Mouse (Mus musculus): ENCODE results near the gene Catsperz.

Catsperz gene

DNA sequence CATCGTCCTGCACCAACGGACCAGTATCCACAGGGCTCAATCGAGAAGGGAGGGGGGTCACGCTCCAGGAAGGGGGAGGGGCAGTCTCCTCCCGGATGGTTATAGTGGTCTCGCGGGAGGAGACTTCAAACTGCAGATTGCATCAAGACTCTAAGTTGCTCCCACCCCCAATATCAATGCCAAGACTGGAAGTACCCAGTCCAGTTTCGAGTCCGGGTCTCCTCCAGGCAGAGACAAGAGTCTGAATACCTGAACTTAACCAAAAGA lies at the start of gene Catsperz:
Gene Catsperz (minus strand): TSS at position 74 of the 267 bp plus-strand sequence.
- no peak for DNase-seq

DNA sequence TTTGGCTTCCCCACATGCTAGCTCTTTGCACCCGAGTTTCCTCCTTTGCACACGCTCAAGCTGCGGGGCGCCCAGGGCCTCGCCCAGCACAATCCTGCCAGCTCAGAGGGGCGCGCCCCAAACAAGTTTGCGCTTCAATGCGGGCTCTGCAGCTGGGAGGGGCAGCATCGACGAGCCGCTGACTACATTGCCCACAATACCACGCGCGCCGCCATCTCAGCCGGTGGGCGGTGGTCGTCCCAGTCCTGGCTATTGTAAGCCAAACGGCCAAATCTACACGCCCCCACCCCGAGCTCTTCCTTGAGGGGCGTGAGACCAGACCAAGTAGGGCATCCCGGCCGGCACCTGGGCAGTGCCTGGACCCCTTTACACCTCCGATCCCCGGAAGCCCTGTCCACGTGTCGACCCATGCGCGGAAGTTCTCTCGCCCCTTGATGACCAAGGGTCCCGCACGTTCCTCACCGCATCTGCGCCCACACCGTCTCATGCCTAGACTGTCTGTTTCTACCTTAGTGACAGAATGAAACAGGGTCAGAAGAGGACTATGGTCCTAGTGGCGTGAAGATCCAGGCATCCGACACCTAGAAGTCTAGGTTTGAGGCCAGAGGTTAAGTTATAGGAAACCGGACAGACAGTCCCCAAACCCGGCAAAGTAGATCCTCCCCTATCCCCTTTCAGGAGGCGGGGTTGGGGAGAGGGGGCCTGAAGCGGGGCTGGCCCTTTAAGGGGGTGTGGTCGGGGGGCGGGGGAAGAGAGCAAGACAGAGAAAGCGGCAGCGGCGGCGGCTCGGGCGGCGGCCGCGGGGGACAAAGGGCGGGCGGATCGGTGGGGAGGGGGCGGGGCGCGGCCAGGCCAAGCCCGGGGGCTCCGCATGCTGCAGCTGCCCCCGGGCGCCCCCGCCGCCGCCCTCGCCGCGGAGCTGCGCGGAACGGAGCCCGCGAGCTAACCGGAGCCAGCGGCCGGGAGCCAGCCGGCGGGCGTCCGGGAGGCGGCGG lies 49.3 kb upstream of the Catsperz start, which contains the start of gene Ppp1r14b:
Gene Ppp1r14b (plus strand): TSS at position 758 of the 995 bp plus-strand sequence.
- DNase-seq: peak; percentile 78 to 83

DNA sequence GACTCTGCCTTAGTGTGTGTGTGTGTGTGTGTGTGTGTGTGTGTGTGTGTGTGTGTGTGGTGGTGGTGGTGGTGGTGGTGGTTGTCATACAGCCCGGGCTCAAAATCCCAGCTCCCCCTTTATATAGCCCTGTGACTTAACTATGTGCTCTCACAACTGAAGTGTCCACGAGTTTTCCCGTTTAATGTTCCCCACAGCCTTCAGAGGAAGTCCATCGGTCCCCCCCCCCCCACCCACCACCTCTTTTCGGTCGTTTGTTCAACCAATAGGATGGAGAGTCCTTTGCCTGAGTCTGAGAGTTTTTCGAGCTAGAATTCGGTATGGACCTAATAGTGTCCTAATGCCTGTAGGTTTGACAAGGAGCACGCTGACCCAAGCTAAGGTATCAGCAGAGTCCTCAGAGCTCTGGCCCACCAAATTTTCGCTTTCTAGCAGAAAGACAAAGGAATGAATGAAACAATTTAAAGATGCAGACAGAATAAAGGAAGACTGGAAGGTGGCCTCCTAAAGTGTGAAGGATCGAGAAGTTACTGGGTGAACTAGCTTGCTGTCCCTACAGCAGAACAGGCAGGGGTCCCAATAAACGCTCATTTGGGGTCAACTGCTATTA lies 48.5 kb upstream of the Catsperz start:
- DNase-seq: no peak

DNA sequence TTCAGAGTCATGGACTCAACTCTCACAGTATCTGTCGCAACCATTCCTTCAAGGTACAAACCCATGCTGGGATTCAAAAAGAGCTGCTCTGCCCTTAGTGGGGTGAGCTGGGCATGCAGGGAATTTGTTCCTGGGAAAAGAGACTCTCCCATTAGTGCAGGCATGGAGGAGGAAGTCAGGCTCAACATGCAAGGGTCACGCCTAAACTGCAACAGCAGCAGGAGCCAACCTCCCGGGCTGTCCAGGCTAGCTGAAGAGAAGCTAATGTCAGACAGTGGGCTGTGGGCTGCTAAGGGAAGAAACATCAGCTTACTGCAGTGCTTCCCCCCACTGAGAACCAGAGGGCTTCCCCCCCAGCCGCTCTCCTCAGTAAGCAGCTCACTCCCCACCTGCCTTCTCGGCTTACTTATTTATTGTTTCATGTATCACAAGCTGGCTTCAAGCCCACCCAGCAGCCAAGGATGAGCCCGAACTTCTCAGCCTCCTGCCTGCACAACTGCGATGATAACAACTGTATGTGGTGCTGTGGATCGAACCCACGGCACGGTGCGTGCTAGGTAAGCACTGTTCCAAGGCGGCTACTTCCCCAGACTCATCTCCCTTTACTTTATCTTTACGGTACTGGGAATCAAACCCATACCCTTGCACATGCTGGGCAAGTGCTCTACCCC lies 47.2 kb upstream of the Catsperz start:
- no peak for DNase-seq

DNA sequence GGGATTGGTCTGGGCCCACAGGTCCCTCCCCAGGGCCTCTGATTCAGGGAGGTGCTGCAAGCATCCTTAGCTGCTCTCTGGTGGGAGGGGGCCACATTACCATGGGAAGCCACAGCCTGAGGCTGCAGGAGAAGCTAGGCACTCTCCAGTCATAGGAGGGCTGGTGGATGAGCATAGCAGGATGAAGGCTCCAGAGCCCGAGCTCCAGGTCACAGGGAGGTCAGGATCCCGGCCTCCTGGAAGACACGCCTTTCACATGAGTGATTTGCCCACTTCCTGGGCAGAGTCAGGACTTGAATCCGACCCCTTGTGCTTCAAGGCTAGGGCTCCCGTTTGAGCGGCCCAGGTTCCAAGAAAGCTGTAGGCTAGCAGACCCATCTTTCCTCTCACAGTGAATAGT lies 46.5 kb upstream of the Catsperz start:
- no peak for DNase-seq

DNA sequence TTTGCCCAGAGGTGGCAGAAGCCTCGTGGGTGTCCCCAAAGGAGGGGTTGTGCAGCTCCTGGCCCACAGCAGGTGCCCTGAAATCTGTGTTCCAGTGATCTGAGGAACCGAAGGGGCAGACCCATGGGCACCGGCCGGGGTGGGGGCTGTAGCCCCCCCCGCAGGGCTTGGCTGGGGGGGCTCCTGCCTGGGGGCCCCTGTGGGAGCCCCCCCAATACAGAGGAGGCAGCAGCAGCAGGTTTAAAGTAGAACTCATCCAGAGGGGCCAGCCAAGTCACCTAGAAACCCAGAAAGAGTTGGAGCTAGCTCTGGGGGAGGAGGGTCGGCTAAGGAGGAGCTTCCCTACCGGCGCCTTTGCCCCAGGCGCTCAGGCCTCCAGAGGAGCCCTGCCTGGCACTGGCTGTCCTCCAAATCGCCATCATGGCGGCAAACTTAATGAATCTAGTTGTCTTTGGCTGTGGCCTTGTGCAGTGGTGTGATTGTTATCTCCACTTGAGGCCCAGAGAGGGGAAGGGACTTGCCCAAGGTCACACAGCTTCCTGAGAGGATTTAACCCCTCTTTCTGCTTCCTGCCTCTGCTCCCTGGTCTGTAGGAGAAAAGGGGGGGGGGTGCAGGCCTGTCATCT lies 45.4 kb upstream of the Catsperz start:
- DNase-seq: no peak

DNA sequence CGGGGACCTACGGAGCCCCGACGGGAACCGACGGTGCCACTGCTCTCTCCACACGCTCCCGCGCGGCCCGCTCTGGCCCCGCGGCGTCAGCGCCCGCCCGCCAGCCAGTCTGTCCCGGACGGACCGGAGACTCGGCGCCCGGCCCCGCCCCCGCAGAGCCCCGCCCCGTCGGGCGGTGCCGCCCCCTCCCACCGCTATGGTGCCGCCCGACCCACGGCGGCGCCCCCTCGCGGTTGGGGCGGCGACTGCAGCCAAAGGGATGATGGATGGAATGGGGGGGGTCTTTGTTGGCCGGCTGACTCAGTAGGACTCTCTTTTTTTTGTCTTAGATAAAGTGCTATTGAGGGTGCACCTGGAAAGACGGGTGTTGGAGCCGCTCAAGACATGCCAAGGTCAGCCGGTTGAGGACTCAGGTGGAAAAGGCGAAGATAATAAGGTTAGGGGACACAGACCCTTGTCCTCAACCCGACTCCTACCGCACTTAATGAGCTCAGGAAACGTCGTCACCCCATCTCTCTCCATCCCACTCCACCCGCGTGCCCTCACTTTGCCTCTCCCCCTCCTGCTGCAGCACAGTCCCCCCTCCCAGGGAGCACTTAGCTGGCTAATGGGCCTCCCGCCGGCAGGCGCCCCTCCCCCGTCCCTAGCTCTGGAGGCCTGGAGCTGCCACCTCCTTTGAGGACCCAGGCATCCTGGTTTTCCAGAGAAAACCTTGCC lies 44.6 kb upstream of the Catsperz start:
- peak in 1 of 2 experiments; percentile 46 for DNase-seq

DNA sequence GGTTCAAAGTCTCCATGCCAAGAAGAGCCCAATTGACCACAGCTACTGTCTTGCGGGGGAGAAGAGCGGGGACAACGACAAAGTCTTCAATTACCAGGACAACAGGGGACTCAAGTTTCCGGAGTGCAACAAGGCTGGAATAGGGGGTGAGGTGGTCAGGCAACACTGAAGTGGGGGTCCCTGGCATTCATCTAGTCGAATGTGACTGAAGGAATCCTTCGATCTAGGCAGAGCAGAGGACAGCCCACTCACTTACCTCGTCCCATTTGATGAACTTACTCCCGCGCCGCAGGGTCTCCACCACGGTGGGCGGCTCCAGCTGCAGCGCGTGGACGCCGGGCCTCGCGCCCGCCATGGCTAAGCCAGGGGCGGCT lies 44.1 kb upstream of the Catsperz start:
- DNase-seq: no peak

DNA sequence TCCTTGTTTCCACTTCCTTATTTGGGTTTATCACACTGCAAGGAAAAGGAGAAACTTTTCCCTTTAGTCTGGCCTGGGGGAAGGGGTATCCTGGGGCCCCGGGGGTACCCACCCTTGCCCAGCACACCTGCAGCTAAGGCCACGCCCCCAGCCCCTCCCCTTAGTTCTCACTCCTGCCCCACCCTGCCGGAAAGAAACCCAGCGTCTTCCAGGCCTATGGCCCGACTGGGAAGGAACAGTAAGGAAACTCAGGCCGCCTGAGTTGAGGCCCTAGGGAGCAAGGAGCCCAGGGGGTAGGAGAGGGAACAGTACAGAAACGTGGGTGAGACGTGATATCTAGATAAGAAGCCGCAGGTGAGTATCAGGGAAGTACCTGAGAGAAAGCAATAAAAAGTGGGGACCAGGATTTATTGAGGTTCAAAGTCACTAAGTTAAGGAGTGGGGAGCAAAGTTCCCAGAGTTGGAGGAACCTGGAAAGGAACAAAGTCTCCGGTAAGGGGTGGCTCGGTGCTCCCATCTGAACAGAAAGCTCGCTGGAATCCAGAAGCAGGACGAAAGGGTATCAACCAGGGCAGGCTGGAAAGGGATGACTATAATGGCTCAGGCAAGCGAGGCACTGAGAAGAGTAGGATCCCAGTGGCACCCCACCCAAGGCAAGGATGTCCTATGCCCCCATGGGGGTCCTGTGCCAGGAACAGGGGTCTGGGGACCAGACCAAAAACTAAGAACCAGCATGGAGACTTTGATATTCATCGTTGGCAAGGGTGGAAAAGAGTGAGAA lies 43.5 kb upstream of the Catsperz start:
- no peak for DNase-seq

DNA sequence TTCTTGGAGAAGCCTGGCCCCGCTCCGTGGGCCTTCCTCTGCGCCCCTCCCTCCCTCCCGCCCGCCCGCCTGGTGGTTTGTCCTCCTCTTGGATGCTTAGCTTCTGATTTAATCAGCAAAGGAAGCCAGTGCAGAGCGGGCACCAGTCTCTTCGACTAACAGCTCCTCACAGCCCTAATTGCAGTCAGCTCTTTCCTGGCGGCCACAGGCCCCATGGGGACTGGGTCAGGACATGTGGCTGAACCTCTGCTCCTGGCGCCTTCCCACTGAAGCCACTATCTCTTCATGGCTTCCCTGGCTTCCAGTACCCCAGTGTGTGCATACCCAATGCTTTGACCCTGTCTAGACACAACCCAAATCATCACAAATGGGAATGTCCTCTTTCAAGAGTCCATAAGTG lies 31.3 kb upstream of the Catsperz start:
- no peak for DNase-seq

DNA sequence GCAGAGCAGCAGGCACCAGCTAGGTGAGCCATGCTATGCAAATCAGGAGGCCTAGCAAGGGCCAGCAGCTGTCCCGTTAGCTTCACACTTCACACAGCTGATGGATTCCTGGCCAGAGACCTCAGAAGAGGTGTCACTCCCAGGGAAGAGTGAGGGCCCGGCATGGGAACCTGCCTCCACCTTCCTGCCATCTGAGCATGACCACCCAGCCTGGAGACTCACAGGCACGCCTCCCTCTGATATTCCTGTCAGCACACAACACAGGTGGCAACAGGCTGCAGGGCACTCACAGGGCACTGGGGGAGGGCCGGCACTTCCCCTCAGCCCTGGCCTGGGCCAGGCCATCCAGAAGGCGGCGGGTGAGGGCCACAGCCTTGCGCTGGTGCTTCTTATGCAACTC lies 30.2 kb upstream of the Catsperz start:
- no peak for DNase-seq

DNA sequence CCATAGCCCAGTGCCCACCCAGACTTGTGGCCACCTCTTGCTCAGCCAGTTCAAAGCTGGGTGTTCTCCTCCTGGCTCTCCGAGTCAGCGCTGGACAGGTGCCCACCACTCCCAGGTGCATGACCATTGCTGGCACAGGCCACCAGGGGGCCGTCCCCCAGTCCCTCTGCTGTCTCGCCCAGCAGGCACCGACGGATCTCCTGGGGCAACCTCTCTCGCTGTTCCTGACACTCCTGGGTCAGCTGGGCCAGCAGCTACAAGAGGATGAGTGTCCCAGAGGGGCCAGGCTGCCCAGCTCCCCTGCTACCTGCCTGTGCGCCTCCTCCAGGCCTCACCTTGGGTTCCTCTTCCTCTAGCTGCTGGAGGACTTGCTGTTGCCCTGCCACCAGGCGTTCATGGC lies 28.9 kb upstream of the Catsperz start:
- DNase-seq: peak in 1 of 2 experiments; percentile 34

DNA sequence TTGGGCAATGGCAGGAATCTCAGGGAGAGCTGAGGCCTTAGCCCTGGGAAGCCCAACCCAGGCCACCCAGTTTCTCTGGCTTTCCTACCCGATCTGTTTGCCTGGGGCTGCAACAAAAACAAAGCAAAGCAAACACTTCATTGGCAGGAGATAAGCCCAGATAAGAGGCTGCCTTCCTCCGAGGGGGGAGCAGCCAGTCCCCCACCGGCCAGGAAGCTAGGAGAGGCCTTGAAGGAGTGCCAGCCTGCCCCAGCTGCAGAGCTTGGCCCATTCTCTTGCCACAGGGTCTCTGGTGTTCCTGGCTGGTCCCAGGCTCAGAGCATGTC lies 27.5 kb upstream of the Catsperz start:
- DNase-seq: peak in 1 of 2 experiments; percentile 47

DNA sequence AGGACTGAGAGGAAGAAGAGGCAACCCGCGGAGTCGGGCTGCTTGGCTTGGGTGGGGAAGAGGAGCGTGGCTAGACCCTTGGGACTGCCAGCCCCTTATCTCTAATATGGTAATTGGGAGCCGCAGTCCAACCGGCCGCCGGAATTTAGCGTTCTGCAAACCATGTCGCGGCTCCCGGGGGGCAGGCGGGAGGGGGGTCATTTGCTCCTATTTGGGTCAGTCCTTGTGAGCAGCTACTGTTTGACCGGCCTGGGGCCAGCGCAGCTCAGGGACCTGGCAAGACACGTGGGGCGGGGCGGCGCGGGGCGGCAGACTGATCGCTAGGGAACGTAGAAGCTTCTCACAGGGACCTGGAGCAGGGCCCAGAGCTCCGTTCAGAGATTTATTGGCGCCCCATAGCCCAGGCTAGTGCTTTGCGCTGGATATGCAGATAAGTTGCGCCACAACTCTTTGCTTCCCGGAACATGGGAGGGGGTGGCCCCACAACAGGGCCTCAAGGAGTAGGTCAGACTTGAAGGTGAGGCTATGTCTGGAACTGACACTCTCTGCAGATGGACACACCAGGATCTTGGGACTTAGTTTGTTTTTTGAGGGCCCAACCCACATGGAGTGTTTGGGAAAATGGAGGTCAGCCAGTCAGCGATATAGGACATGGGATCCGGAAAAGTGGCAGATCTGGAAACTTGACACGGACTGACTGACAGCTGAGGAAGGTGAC lies 27.0 kb upstream of the Catsperz start:
- DNase-seq: peak; percentile 48 to 54

DNA sequence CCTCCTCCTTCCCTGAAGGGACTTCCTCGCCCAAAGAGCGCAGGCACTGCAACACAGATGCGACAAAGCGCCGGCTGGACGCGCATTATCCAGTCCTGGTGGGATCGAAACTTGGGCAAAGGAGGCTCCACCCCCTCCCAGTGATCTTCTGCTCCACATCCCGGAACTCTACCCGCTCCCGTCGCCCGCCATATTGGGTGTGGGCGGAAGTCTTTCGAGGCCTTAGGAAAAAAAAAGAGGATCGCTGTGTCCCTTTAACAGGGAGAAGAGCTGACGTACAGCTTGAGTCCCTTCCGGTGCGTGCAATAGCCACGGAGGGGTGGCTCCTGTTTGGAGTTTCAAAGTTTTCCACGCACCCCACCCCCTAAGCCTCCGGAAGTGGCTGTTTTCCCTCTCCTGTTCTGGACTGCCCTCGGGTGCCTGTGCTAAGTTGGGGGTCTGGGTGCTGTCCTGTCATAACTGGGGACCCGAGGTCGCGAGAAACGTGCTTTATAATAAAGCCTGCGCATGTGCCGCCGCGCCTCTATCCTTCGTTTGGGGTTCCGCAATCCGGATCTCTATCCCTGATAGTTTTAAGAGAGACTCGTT lies 26.3 kb upstream of the Catsperz start:
- peak; percentile 73 to 82 for DNase-seq

DNA sequence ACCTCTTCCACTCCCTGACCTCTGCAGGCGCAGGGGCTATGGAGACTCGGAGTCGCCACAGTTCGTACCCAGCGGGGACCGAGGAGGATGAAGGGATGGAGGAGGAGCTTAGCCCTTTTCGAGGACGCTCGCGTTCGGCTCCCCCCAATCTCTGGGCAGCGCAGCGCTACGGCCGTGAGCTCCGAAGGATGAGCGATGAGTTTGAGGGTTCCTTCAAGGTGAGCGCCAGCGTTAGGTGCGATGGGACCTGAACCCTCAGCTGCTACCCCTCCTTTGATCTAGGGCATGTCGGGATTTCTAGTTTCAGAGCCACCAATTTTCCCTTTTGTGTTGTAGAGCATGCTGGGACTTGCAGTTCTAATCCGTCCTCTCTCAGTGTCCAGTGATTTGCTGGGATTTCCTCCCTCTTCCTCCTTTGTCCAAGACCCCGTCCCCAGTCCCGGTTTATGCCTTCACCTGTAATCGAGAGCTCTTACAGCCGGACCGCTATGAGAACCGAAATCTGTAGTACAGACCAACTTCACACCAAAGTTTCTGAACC lies 25.5 kb upstream of the Catsperz start:
- peak; percentile 36 to 48 for DNase-seq

DNA sequence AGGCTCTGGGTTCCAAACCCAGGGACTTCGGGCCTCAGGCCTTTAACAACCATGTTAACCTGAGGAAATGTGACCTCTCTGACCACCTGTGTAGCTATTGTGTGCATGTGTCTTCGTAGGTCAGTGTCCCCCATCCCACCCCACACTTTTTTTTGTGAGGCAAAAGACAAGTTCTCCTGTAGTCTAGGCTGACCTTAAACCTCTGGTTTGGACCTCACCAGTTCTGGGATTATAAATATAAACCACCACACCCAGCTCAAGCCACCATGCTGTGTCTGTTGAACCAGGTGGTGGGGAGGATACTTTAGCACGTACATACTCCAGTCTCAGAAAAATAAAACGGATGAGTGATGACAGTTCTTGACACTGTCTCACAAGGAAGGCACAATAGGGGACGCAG lies 24.8 kb upstream of the Catsperz start:
- no peak for DNase-seq

DNA sequence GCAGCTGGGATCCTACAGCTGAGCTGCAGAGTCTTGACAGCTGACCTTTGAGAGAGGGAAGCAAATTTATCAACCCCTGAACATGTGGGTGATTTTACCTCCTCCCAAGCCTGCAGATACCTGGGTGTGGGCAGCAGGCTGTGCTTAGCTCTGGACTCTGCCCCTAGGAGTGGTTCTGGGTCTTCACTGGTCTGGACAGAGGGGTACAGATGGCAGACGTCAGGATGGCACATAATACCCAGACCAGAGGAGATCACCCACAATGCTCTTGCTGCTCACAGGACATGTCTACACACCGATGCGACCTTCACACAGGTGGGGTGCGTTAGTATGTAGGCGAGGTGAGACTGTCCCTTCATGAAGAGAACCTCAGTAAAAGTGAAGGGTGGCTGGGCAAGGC lies 24.4 kb upstream of the Catsperz start:
- DNase-seq: peak in 1 of 2 experiments; percentile 5

DNA sequence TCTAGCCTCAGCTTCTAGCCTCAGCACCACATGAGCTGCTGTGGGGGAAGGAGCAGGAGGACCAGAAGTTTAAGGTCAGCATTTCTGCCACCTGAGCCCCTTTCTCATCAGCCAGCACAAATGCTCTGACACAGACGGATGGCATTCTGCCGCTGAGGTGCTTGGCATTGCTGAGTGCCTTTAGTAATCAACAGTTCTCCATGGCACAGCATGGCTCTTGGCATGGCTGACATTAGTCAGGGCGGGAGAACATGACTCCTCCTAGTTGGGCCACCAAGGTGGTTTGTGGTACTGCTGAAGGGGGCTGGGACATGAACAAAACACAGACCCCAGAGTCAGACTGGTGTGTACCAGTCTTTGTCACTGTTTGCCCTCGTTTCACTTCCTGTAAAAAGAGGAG lies 23.0 kb upstream of the Catsperz start:
- no peak for DNase-seq

DNA sequence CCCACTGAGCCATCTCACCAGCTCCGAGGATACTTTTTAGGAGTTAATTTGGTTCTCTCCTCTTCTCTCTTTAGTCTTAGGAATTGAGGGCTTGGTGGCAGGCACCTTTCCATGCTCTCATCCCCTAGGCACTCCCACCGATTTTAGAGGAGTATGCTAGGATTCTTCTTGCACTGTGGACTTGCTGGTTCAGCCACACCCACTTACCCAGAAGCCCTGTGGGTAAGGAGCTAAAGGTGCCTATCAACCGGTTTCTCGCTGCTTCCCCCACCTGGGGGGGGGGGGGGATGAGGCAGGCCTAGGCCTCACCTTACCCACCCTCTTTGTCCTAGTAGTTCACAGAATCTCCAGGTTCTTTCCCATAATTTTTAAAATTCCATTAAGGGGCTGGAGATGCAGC lies 22.6 kb upstream of the Catsperz start:
- DNase-seq: no peak

DNA sequence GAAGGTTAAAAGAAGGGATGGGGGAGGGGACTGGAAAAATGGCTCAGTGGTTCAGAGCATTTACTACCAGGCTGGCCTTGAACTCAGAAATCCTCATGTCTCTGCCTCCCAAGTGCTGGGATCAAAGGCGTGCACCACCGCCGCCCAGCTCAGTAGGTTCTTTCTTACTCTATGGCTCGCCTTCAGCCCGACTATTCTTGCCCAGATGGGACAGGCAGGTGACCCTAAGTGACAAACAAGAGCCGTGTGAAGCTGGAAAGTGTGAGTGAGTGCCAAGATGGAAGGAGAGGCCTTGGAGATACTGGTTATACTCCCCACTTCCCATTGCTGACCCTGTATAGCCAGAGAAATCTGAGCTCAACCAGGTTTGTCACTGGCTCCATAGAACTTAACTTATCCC lies 18.5 kb upstream of the Catsperz start:
- peak in 1 of 2 experiments; percentile 8 for DNase-seq
